Mouse (Mus musculus): ENCODE results near the gene Ppp1r12b.
A peak's percentile ranks its signal among the peaks of the same experiment; 100 is the strongest.

DNA sequence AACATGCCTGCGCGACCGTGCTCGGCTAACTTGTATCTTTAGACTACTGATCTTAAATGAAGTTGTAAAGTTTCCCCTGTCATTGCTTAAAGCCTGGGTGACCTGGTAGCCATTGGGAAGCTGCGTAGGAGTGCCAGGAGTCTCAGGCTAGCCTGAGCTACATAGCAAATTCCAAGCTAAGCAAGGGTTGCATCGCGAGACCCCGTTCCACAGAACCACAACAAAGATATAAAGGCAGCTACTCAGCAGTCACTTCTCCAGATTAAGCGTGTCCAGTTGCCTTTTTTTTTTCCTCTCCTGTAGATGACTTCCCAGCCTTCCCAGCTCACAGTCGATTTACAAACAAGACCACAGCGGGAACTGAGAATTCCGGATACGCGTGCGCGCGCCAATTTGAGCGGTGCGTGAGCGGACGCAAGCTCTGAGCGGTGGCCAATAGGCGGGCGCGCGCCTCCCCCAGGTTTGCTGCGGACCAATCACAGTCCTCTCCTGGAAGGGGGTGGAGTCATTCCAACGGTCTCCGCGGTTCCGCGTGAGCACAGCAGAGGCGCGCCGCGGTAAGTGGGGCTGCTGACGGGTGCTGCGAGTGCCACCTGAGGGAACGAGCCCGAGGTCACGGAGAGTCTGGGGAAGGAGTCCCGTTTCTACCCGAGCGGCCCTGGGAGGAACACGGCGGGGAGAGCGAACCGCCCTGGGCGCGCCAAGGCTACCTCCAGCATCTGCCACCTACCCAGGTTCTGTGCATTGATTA, 6.5 kb upstream of the Ppp1r12b start, which contains the start of gene Ube2t:
- TF ChIP-seq CTCF (conservative IDR thresholded peaks at IDR 0.05 in 1 of 2, IDR thresholded peaks at IDR 0.05 in 1 of 2; ENCODE audit: low read depth in 2 of 2, low read length in 2 of 2): no peak
- no peak for TF ChIP-seq TBP (conservative IDR thresholded peaks at IDR 0.05; ENCODE audit: low read depth, low read length)
- peak; percentile 94 for TF ChIP-seq POLR2A (IDR thresholded peaks at IDR 0.05; ENCODE audit: low read depth, low read length)
- TF ChIP-seq KAT2A (IDR thresholded peaks at IDR 0.05; ENCODE audit: insufficient replicate concordance, low read length): 0 out of 2 replicates have a peak, but pooled peaks have one; percentile 68
- peak; percentile 70; the same call in 1 of the 2 replicates for TF ChIP-seq POLR2AphosphoS2 (IDR thresholded peaks at IDR 0.05; ENCODE audit: low read depth, low read length)
- TF ChIP-seq MAX (IDR thresholded peaks at IDR 0.05; ENCODE audit: low read length): peak; percentile 76
- no peak for TF ChIP-seq ZNF384 (IDR thresholded peaks at IDR 0.05; ENCODE audit: low read depth, low read length)

Data from CH12.LX (cell line).